Mouse (Mus musculus) brain, embryonic 14.5 days (tissue): ENCODE measurements around the gene Sowahb. TPM values are rescaled to one million over a fixed set of nuclear protein-coding genes. Genes with fewer than 3 reads are reported as not detected.

Source experiments
- DNase-seq: peaks from one replicate; pipeline ENCODE4 v3.0.0-alpha.2; 2011; ENCODE audit warnings: low read depth
- CTCF ChIP-seq: fragments of 200-500 bp; IDR thresholded peaks from 2 replicates; pipeline ENCODE4 v1.5.1; 2012; ENCODE audit warnings: inconsistent platforms, mild to moderate bottlenecking, moderate library complexity, borderline replicate concordance; ENCODE audit not compliant: insufficient read depth, insufficient read length; ENCODE audit errors: extremely low read depth
- POLR2A ChIP-seq: fragments of 200-500 bp; IDR thresholded peaks from 2 replicates; pipeline ENCODE4 v1.6.1; 2012; ENCODE audit warnings: mild to moderate bottlenecking, inconsistent platforms, borderline replicate concordance; ENCODE audit not compliant: poor library complexity, insufficient read depth, insufficient read length, severe bottlenecking; ENCODE audit errors: extremely low read depth
- polyA plus RNA-seq: library from polyadenylated mRNA; depleted of rRNA; stranded (reverse); fragments of >200 nt; gene quantifications from 2 replicates; pipeline ENCODE4 v1.2.3, GENCODE M21; 2012; rRNA removed

Gene Sowahb
- polyA plus RNA-seq, 1 experiment = 0.07 TPM

DNA sequence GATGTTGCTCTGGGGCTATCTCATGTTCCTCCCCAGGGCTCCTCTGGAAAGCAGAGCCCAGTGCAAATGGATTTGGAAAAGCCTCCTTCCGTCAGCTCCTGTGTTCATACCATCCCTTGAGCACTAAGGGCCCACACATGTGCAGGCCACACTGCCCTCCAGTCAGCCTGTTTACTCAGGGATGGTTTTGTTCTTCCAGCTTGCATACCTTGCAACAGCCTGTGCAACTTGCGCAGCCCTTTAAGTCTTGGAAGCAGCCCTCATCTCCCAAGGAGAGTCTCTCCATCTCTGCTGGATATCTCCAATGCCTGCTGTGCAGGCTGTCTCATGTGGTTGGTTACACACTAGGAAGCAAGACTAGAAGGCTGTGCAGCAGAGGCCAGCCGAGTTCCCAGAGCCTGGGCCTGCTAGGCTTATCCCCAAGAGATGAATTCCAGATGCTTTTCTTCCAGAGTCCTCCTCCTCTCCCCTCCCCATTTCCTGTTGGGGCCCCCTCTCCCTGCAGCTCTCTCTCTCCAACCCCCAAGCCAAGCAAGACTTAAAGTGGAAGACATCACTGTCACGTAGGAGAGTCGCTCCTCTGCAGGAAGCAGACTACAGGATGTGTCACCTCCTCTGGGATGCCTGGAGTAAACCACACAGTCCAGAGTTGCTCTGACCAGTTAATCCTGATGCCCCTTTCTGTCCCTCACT, 47.2 kb downstream of the Sowahb start:
- DNase-seq = peak; percentile 41
- TF ChIP-seq POLR2A = no peak
- TF ChIP-seq CTCF = no peak

GRCm38 (mm10) chr5:92994861-92995260, 50.0 kb downstream of the Sowahb start:
- no peak for DNase-seq
- TF ChIP-seq CTCF = no peak
- TF ChIP-seq POLR2A = no peak

DNA sequence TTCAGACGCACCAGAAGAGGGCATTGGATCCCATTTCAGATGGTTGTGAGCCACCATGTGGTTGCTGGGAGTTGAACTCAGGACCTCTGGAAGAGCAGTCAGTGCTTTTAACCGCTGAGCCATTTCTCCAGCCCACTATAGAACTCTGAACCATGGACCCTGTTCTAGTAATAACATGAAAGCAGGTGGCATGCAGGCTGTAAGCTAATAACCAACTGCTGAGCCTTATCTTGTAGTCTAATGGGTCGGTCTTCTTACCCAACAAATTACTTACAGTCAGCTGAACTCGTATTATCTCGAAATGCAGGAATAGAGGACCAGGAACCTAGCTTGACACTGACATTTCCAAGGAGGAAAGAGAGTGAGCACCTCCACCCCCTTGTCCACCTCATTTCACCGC, 50.5 kb downstream of the Sowahb start:
- no peak for DNase-seq
- no peak for TF ChIP-seq CTCF
- no peak for TF ChIP-seq POLR2A

- DNase-seq = no peak
- no peak for TF ChIP-seq POLR2A
- no peak for TF ChIP-seq CTCF
Observed at GRCm38 (mm10) chr5:92992106-92992505, 52.7 kb downstream of the Sowahb start.

Other genes starting within 250 kb of the Sowahb start
- gene Sept11, start 48.4 kb upstream of the Sowahb start, polyA plus RNA-seq = 111 and 133 TPM in 2 replicates
- gene Ccni, start 161.5 kb upstream of the Sowahb start, polyA plus RNA-seq = 147 and 187 TPM in 2 replicates
- 0.27 and 0.90 TPM in 2 replicates for gene 2010109A12Rik, start 161.5 kb upstream of the Sowahb start, polyA plus RNA-seq
- 83.1 and 97.4 TPM in 2 replicates for gene Ccng2, start 222.2 kb upstream of the Sowahb start, polyA plus RNA-seq